Mouse (Mus musculus) MEL (cell line): Measurements from ENCODE around the gene Sgpp2. TPM values are rescaled to one million over a fixed set of nuclear protein-coding genes. Genes with fewer than 3 reads are reported as not detected.

ENCODE experiments used
- DNase-seq: peaks from one replicate; pipeline ENCODE4 v3.0.0; 2011; ENCODE audit warnings: low read depth, low spot score
- H3K27ac ChIP-seq: 2 replicates; pipeline ENCODE4 v1.5.1; 2012; ENCODE audit warnings: low read depth, mild to moderate bottlenecking, control low read depth, low read length, moderate library complexity; ENCODE audit not compliant: control insufficient read depth
- H3K27me3 ChIP-seq, 2 experiments: fragments of 150-350 bp in 1 of 2; sonication (generic) in 1 of 2; 2 replicates each; pipeline ENCODE4 v1.6.1; 2012; ENCODE audit warnings: low read length in 2 of 2, mild to moderate bottlenecking in 2 of 2, improper control_type of control experiment in 1 of 2, moderate library complexity in 1 of 2; ENCODE audit not compliant: insufficient read depth in 2 of 2, control insufficient read depth in 1 of 2
- H3K36me3 ChIP-seq, 2 experiments: 2 replicates each; pipeline ENCODE4 v1.6.1; 2012 to 2014; ENCODE audit warnings: low read length in 2 of 2, improper control_type of control experiment in 1 of 2, inconsistent platforms in 1 of 2, mild to moderate bottlenecking in 1 of 2; ENCODE audit not compliant: insufficient read depth in 2 of 2, control insufficient read depth in 1 of 2
- H3K4me1 ChIP-seq, 2 experiments: fragments of 150-350 bp in 1 of 2; sonication (generic) in 1 of 2; 2 replicates each; pipeline ENCODE4 v1.6.1; 2012; ENCODE audit warnings: low read length in 2 of 2, improper control_type of control experiment in 1 of 2, mild to moderate bottlenecking in 1 of 2; ENCODE audit not compliant: insufficient read depth in 2 of 2, control insufficient read depth in 1 of 2
- H3K4me3 ChIP-seq, 2 experiments: fragments of 150-350 bp in 1 of 2; sonication (generic) in 1 of 2; 2 replicates each; pipeline ENCODE4 v1.5.1; 2012; ENCODE audit warnings: low read depth in 2 of 2, low read length in 2 of 2, mild to moderate bottlenecking in 2 of 2, moderate library complexity in 2 of 2, control low read depth in 1 of 2, improper control_type of control experiment in 1 of 2; ENCODE audit not compliant: control insufficient read depth in 1 of 2, insufficient read depth in 1 of 2
- H3K79me2 ChIP-seq: 2 replicates; pipeline ENCODE4 v1.6.1; 2012; ENCODE audit warnings: mild to moderate bottlenecking, low read length, moderate library complexity; ENCODE audit not compliant: control insufficient read depth, poor library complexity, insufficient read depth
- H3K9ac ChIP-seq: 2 replicates; pipeline ENCODE4 v1.6.1; 2012; ENCODE audit warnings: low read depth, mild to moderate bottlenecking, control low read depth, low read length, moderate library complexity; ENCODE audit not compliant: control insufficient read depth, poor library complexity, severe bottlenecking
- H3K9me3 ChIP-seq: fragments of 150-350 bp; sonication (generic); replicated peaks from 2 replicates; pipeline ENCODE4 v1.6.1; 2012; ENCODE audit warnings: mild to moderate bottlenecking, low read length, improper control_type of control experiment, moderate library complexity; ENCODE audit not compliant: insufficient read depth
- CHD1 ChIP-seq: IDR thresholded peaks from 2 replicates; pipeline ENCODE4 v1.6.1; 2012; ENCODE audit warnings: low read depth, mild to moderate bottlenecking, inconsistent platforms, low read length, improper control_type of control experiment
- CTCF ChIP-seq, 3 experiments: IDR thresholded peaks in 2 of 3; conservative IDR thresholded peaks in 1 of 3; 2 replicates each; pipeline ENCODE4 v1.5.1; 2011 to 2012; ENCODE audit warnings: low read length in 3 of 3, low read depth in 2 of 3, mild to moderate bottlenecking in 2 of 3, improper control_type of control experiment in 1 of 3, inconsistent platforms in 1 of 3, mixed read lengths in 1 of 3, moderate library complexity in 1 of 3; ENCODE audit not compliant: control insufficient read depth in 1 of 3, insufficient read depth in 1 of 3, poor library complexity in 1 of 3, severe bottlenecking in 1 of 3
- ELF1 ChIP-seq: IDR thresholded peaks from 2 replicates; pipeline ENCODE4 v1.6.1; 2014; ENCODE audit warnings: low read depth, mild to moderate bottlenecking, inconsistent platforms, low read length, improper control_type of control experiment, moderate library complexity
- GABPA ChIP-seq: IDR thresholded peaks from 2 replicates; pipeline ENCODE4 v1.6.1; 2012; ENCODE audit warnings: low read depth, mild to moderate bottlenecking, inconsistent platforms, low read length, improper control_type of control experiment, moderate library complexity
- GATA1 ChIP-seq: IDR thresholded peaks from 2 replicates; pipeline ENCODE4 v1.6.1; 2011; ENCODE audit warnings: low read depth, low read length, improper control_type of control experiment
- HCFC1 ChIP-seq: IDR thresholded peaks from 2 replicates; pipeline ENCODE4 v1.6.1; 2012; ENCODE audit warnings: low read depth, mild to moderate bottlenecking, inconsistent platforms, low read length, improper control_type of control experiment, moderate library complexity
- JUND ChIP-seq: IDR thresholded peaks from 2 replicates; pipeline ENCODE4 v1.6.1; 2011; ENCODE audit warnings: low read depth, mild to moderate bottlenecking, improper control_type of control experiment, low read length
- KAT2A ChIP-seq: conservative IDR thresholded peaks from 2 replicates; pipeline ENCODE4 v1.6.1; 2012; ENCODE audit warnings: low read depth, low read length, improper control_type of control experiment, inconsistent platforms
- MAX ChIP-seq: IDR thresholded peaks from 2 replicates; pipeline ENCODE4 v1.6.1; 2011; ENCODE audit warnings: low read length, improper control_type of control experiment
- MAZ ChIP-seq: IDR thresholded peaks from 2 replicates; pipeline ENCODE4 v1.6.1; 2012; ENCODE audit warnings: low read depth, mild to moderate bottlenecking, inconsistent platforms, low read length, improper control_type of control experiment
- MXI1 ChIP-seq: IDR thresholded peaks from 2 replicates; pipeline ENCODE4 v1.6.1; 2011; ENCODE audit warnings: mild to moderate bottlenecking, low read depth, low read length, improper control_type of control experiment
- NRF1 ChIP-seq: IDR thresholded peaks from 2 replicates; pipeline ENCODE4 v1.6.1; 2014; ENCODE audit warnings: low read depth, mild to moderate bottlenecking, inconsistent platforms, low read length, improper control_type of control experiment, moderate library complexity; ENCODE audit not compliant: poor library complexity, insufficient read depth, severe bottlenecking
- POLR2A ChIP-seq, 2 experiments: IDR thresholded peaks; 2 replicates each; pipeline ENCODE4 v1.6.1; 2011 to 2012; ENCODE audit warnings: low read length in 2 of 2, mild to moderate bottlenecking in 2 of 2, control low read depth in 1 of 2, improper control_type of control experiment in 1 of 2, low read depth in 1 of 2, moderate library complexity in 1 of 2; ENCODE audit not compliant: control insufficient read depth in 1 of 2, insufficient read depth in 1 of 2, poor library complexity in 1 of 2
- POLR2AphosphoS2 ChIP-seq: IDR thresholded peaks from 2 replicates; pipeline ENCODE4 v1.6.1; 2011; ENCODE audit warnings: low read length, improper control_type of control experiment
- POLR2AphosphoS5 ChIP-seq: IDR thresholded peaks from 2 replicates; pipeline ENCODE4 v1.6.1; 2012; ENCODE audit warnings: low read depth, borderline replicate concordance, mild to moderate bottlenecking, inconsistent platforms, low read length, moderate library complexity, mixed read lengths
- RAD21 ChIP-seq: IDR thresholded peaks from 2 replicates; pipeline ENCODE4 v1.6.1; 2011; ENCODE audit warnings: mild to moderate bottlenecking, low read depth, low read length, improper control_type of control experiment
- RCOR1 ChIP-seq: IDR thresholded peaks from 2 replicates; pipeline ENCODE4 v1.6.1; 2012; ENCODE audit warnings: low read depth, mild to moderate bottlenecking, inconsistent platforms, low read length, improper control_type of control experiment
- SIN3A ChIP-seq: IDR thresholded peaks from 2 replicates; pipeline ENCODE4 v1.6.1; 2012; ENCODE audit warnings: low read length, improper control_type of control experiment, inconsistent platforms
- TAL1 ChIP-seq: IDR thresholded peaks from 2 replicates; pipeline ENCODE4 v1.6.1; 2012; ENCODE audit warnings: mild to moderate bottlenecking, inconsistent platforms, low read length, moderate library complexity, mixed read lengths
- TBP ChIP-seq: IDR thresholded peaks from 2 replicates; pipeline ENCODE4 v1.8.0; 2011; ENCODE audit warnings: low read depth, low read length, improper control_type of control experiment
- TCF12 ChIP-seq: IDR thresholded peaks from 2 replicates; pipeline ENCODE4 v1.6.1; 2014; ENCODE audit warnings: low read depth, mild to moderate bottlenecking, inconsistent platforms, low read length, improper control_type of control experiment, moderate library complexity
- USF1 ChIP-seq: IDR thresholded peaks from 2 replicates; pipeline ENCODE4 v1.6.1; 2014; ENCODE audit warnings: low read depth, mild to moderate bottlenecking, inconsistent platforms, low read length, improper control_type of control experiment, moderate library complexity
- USF2 ChIP-seq, 2 experiments: IDR thresholded peaks; 2 replicates each; pipeline ENCODE4 v1.6.1; 2011 to 2012; ENCODE audit warnings: improper control_type of control experiment in 2 of 2, low read length in 2 of 2, borderline replicate concordance in 1 of 2, inconsistent platforms in 1 of 2, low read depth in 1 of 2, mild to moderate bottlenecking in 1 of 2; ENCODE audit not compliant: insufficient read depth in 1 of 2
- ZKSCAN1 ChIP-seq: IDR thresholded peaks from 2 replicates; pipeline ENCODE4 v1.6.1; 2012; ENCODE audit warnings: low read depth, mild to moderate bottlenecking, inconsistent platforms, low read length, improper control_type of control experiment, moderate library complexity
- polyA plus RNA-seq, 2 experiments: library from polyadenylated mRNA; stranded (reverse) in 1 of 2; unstranded in 1 of 2; fragments of >175 nt in 1 of 2; fragments of >200 nt in 1 of 2; gene quantifications; 2 replicates each; pipeline versions ENCODE4 v1.2.1 to v1.2.4; 2012; ENCODE audit warnings: low replicate concordance in 2 of 2, low read depth in 1 of 2; ENCODE audit not compliant: insufficient read length in 2 of 2, insufficient read depth in 1 of 2, missing spikeins in 1 of 2
- total RNA-seq: library from RNA; depleted of rRNA; stranded (reverse); fragments of 300-350 nt; gene quantifications from 2 replicates; pipeline ENCODE4 v1.2.3, GENCODE M21; 2012

Gene Sgpp2
- total and polyA plus RNA-seq, 3 experiments: 0.08 to 0.12 TPM; not detected in 1

DNA sequence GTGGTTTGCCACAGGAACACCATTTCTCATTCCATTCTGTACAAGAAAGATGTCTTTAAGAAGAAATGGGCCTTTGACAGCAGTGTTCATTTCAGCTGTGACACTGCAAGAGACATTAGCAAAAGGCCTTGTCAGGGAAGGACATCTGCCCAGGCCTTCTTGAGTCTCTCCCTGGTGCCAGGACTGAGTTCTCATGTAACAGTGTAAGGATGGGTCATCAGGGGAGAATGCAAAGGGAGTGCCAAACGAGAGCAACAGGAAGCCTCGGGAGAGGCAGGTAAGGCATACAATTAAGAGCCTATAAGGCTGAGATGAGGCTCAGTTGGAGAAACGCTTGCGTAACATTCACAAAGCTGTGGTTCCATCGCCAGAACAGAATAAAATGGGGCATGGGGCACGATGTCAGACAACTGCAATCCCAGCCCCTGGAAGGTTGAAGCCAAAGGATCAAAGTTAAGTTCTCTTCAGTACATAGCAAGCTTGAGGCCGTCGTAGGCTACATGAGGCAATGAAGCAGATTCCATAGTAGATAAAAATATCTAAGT is 85.1 kb downstream of the Sgpp2 start:
- Histone ChIP-seq H3K9me3 (no peaks in the 10 kb centered on the region), H3K4me1 (peaks cover 0 to 12% of the 10 kb centered on the region in 2 experiments; a peak in 2 of 4 replicates), H3K36me3 (peaks cover 0 to 9% of the 10 kb centered on the region in 2 experiments; a peak in 2 of 4 replicates), H3K4me3 (no peak overlapping the region), H3K79me2 (no peaks in the 10 kb centered on the region), H3K27me3 (no peaks in the 10 kb centered on the region), H3K27ac (no peak overlapping the region), H3K9ac (no peak overlapping the region)
- DNase-seq: no peak
- TF ChIP-seq ELF1 (no peak), POLR2AphosphoS5 (no peak), GABPA (no peak), TCF12 (no peak), RAD21 (no peak), CHD1 (no peak), USF1 (no peak), USF2 (IDR thresholded peaks at IDR 0.05; ENCODE audit: borderline replicate concordance in 1 of 2, insufficient read depth in 1 of 2, low read depth in 1 of 2, low read length in 2 of 2) (no peak), MAZ (no peak), TBP (no peak), NRF1 (no peak), KAT2A (no peak), MXI1 (no peak), TAL1 (no peak), HCFC1 (no peak), MAX (no peak), SIN3A (no peak), CTCF (IDR thresholded peaks at IDR 0.05 in 2 of 3, conservative IDR thresholded peaks at IDR 0.05 in 1 of 3; ENCODE audit: control insufficient read depth in 1 of 3, insufficient read depth in 1 of 3, low read depth in 2 of 3, low read length in 3 of 3, poor library complexity in 1 of 3, severe bottlenecking in 1 of 3) (no peak), ZKSCAN1 (no peak), POLR2AphosphoS2 (no peak)

DNA sequence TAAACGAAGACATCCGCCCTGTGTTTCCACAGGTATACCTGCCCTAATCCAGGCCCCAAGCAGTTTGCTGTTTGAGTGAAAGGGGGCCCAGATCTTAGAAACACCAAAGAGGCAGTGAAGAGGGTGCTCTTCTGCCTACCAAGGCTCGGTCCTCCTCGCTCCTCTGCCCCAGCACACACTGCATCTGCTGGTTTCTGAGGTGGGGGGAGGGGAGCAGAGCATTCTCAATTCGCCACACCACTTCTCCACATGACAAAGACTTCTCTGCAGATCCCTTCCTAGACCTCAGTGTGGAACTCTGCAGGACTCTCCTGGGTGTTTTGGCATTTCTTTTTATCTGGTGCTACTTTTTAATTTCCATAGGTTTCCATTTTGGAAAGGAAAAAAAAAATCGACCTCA is 85.6 kb downstream of the Sgpp2 start:
- no peak for TF ChIP-seq JUND
- TF ChIP-seq RCOR1: no peak
- TF ChIP-seq MAZ: no peak
- TF ChIP-seq GATA1: no peak
- no peak for TF ChIP-seq RAD21
- TF ChIP-seq TCF12: no peak
- TF ChIP-seq USF1: no peak
- TF ChIP-seq GABPA: no peak
- TF ChIP-seq CHD1: no peak
- no peak for TF ChIP-seq POLR2A (IDR thresholded peaks at IDR 0.05; ENCODE audit: control insufficient read depth in 1 of 2, insufficient read depth in 1 of 2, low read depth in 1 of 2, low read length in 2 of 2, poor library complexity in 1 of 2)
- no peak overlapping the region for H3K9ac ChIP-seq
- H3K36me3 ChIP-seq: peaks cover 0 to 9% of the 10 kb centered on the region in 2 experiments; a peak in 2 of 4 replicates
- no peaks in the 10 kb centered on the region for H3K9me3 ChIP-seq
- H3K27me3 ChIP-seq: no peaks in the 10 kb centered on the region
- no peak overlapping the region for H3K27ac ChIP-seq
- no peaks in the 10 kb centered on the region for H3K79me2 ChIP-seq
- H3K4me1 ChIP-seq: peaks cover 0 to 12% of the 10 kb centered on the region in 2 experiments; a peak in 2 of 4 replicates
- H3K4me3 ChIP-seq: no peak overlapping the region
- no peak for DNase-seq
